Mouse (Mus musculus): ENCODE results near the gene Lancl1.

Gene Lancl1

GRCm38 (mm10) chr1:67038246-67038987 is at the start of gene Lancl1:
TSS of gene Lancl1 (minus strand) at chr1:67038872.
- DNase-seq (ENCODE audit: low read depth) = peak; percentile 72

- no peak for DNase-seq (ENCODE audit: low read depth)
Observed at GRCm38 (mm10) chr1:67079146-67079545, 40.5 kb upstream of the Lancl1 start.

- no peak for DNase-seq (ENCODE audit: low read depth)
Observed at GRCm38 (mm10) chr1:67078666-67079065, 40.0 kb upstream of the Lancl1 start.

GRCm38 (mm10) chr1:67077739-67078138 is 39.1 kb upstream of the Lancl1 start:
- no peak for DNase-seq (ENCODE audit: low read depth)

- no peak for DNase-seq (ENCODE audit: low read depth)
Observed at GRCm38 (mm10) chr1:67067561-67067960, 28.9 kb upstream of the Lancl1 start.

GRCm38 (mm10) chr1:67065347-67066270 is 26.9 kb upstream of the Lancl1 start:
- DNase-seq (ENCODE audit: low read depth) = no peak

- DNase-seq (ENCODE audit: low read depth) = peak; percentile 45
Observed at GRCm38 (mm10) chr1:67061456-67062085, 22.9 kb upstream of the Lancl1 start.

- DNase-seq (ENCODE audit: low read depth) = no peak
Observed at GRCm38 (mm10) chr1:67055816-67056215, 17.1 kb upstream of the Lancl1 start.

GRCm38 (mm10) chr1:67052721-67053120 is 14.0 kb upstream of the Lancl1 start:
- DNase-seq (ENCODE audit: low read depth) = no peak

GRCm38 (mm10) chr1:67049600-67049999 is 10.9 kb upstream of the Lancl1 start:
- DNase-seq (ENCODE audit: low read depth) = no peak

- no peak for DNase-seq (ENCODE audit: low read depth)
Observed at GRCm38 (mm10) chr1:67048696-67049095, 10.0 kb upstream of the Lancl1 start.

- no peak for DNase-seq (ENCODE audit: low read depth)
Observed at GRCm38 (mm10) chr1:67045100-67045499, 6.4 kb upstream of the Lancl1 start.

GRCm38 (mm10) chr1:67042583-67042982 is 3.9 kb upstream of the Lancl1 start:
- no peak for DNase-seq (ENCODE audit: low read depth)

GRCm38 (mm10) chr1:67039083-67039482 is 411 bp upstream of the Lancl1 start:
- no peak for DNase-seq (ENCODE audit: low read depth)

GRCm38 (mm10) chr1:67037198-67037597 is 1.5 kb downstream of the Lancl1 start:
- DNase-seq (ENCODE audit: low read depth) = no peak

- DNase-seq (ENCODE audit: low read depth) = no peak
Observed at GRCm38 (mm10) chr1:67033278-67033677, 5.4 kb downstream of the Lancl1 start.

GRCm38 (mm10) chr1:67026927-67027511 is 11.7 kb downstream of the Lancl1 start:
- no peak for DNase-seq (ENCODE audit: low read depth)

GRCm38 (mm10) chr1:67026142-67026541 is 12.5 kb downstream of the Lancl1 start:
- DNase-seq (ENCODE audit: low read depth) = no peak

- no peak for DNase-seq (ENCODE audit: low read depth)
Observed at GRCm38 (mm10) chr1:67022767-67023166, 15.9 kb downstream of the Lancl1 start.

- no peak for DNase-seq (ENCODE audit: low read depth)
Observed at GRCm38 (mm10) chr1:67022051-67022450, 16.6 kb downstream of the Lancl1 start.

GRCm38 (mm10) chr1:67020637-67021161 is 18.0 kb downstream of the Lancl1 start:
- no peak for DNase-seq (ENCODE audit: low read depth)

Measured in c-Kit-positive CD71-negative TER-119-negative erythroid progenitor cells, embryonic 14.5 days (primary cell).